Comparison of ENCODE assay signal across 8 mouse cellular contexts in genomic region chr5:76952112-76953040, GRCm38 (mm10). TPM values are rescaled to one million over a fixed set of nuclear protein-coding genes. Genes with fewer than 3 reads are reported as not detected.
DNase-seq lines count a peak whose midpoint lies in the region; ATAC-seq and TF ChIP-seq lines count a peak whose summit lies in the region.

No protein-coding gene starts in this region.

- no peak for ATAC-seq in lung, embryonic 14.5 days (ENCODE audit: insufficient read depth)
- no peak for ATAC-seq in embryonic facial prominence, embryonic 12.5 days (ENCODE audit: insufficient number of reproducible peaks, insufficient read depth, low FRiP score, low TSS enrichment)
- no peak for ATAC-seq in limb, embryonic 11.5 days (ENCODE audit: insufficient number of reproducible peaks, low FRiP score, low TSS enrichment, low read depth)

- TF ChIP-seq CTCF in lung, embryonic 14.5 days (IDR thresholded peaks at IDR 0.05; ENCODE audit: low read depth), result no peak
- no peak for TF ChIP-seq CTCF in olfactory bulb, adult 2 months (IDR thresholded peaks at IDR 0.05; ENCODE audit: insufficient read depth, low read depth, low read length)

- no peaks in the 10 kb centered on the region for H3K27me3 ChIP-seq in lung, embryonic 14.5 days (ENCODE audit: insufficient read depth, low read length)
- H3K27me3 ChIP-seq in embryonic facial prominence, embryonic 12.5 days, result no peaks in the 10 kb centered on the region
- H3K27me3 ChIP-seq in limb, embryonic 11.5 days (ENCODE audit: control insufficient read depth, insufficient read depth, low read length), result no peaks in the 10 kb centered on the region

- H3K36me3 ChIP-seq in lung, embryonic 14.5 days (ENCODE audit: insufficient read depth), result peaks cover 35% of the 10 kb centered on the region
- peaks cover 19% of the 10 kb centered on the region for H3K36me3 ChIP-seq in embryonic facial prominence, embryonic 12.5 days
- peaks cover 10% of the 10 kb centered on the region for H3K36me3 ChIP-seq in limb, embryonic 11.5 days (ENCODE audit: control insufficient read depth, insufficient read depth, low read length)

- peak overlapping the region; percentile 89 for H3K27ac ChIP-seq in lung, embryonic 14.5 days (ENCODE audit: low read depth)
- peak overlapping the region; percentile 94 for H3K27ac ChIP-seq in embryonic facial prominence, embryonic 12.5 days
- H3K27ac ChIP-seq in limb, embryonic 11.5 days (replicated peaks; ENCODE audit: low read depth, low read length), result peak overlapping the region; percentile 57
- H3K27ac ChIP-seq in olfactory bulb, adult 2 months (ENCODE audit: insufficient read depth, low read depth, low read length), result no peak overlapping the region

- 9% methylated on average over 7 of the region's 7 CpGs for WGBS in lung, embryonic 14.5 days
- WGBS in embryonic facial prominence, embryonic 12.5 days, result 11% methylated on average over 7 of the region's 7 CpGs
- 14% methylated on average over 7 of the region's 7 CpGs for WGBS in limb, embryonic 11.5 days
- 7% methylated on average over 7 of the region's 7 CpGs for WGBS in olfactory bulb, adult 2 months

- peak overlapping the region; percentile 79 for H3K9ac ChIP-seq in lung, embryonic 14.5 days
- peak overlapping the region; percentile 76 for H3K9ac ChIP-seq in embryonic facial prominence, embryonic 12.5 days
- peak overlapping the region; percentile 71 for H3K9ac ChIP-seq in limb, embryonic 11.5 days (ENCODE audit: low read length)

- peak overlapping the region; percentile 78 for H3K4me3 ChIP-seq in lung, embryonic 14.5 days (ENCODE audit: low read depth, low read length)
- H3K4me3 ChIP-seq in embryonic facial prominence, embryonic 12.5 days, result peak overlapping the region; percentile 76
- peak overlapping the region; percentile 67 for H3K4me3 ChIP-seq in limb, embryonic 11.5 days (ENCODE audit: low read depth, low read length)
- H3K4me3 ChIP-seq in olfactory bulb, adult 2 months (ENCODE audit: insufficient read depth, low read depth, low read length), result peak overlapping the region; percentile 99

- H3K4me1 ChIP-seq in lung, embryonic 14.5 days (ENCODE audit: insufficient read depth), result peaks cover 15% of the 10 kb centered on the region
- H3K4me1 ChIP-seq in embryonic facial prominence, embryonic 12.5 days, result peaks cover 21% of the 10 kb centered on the region
- H3K4me1 ChIP-seq in limb, embryonic 11.5 days (ENCODE audit: control insufficient read depth, insufficient read depth, low read length), result peaks cover 5% of the 10 kb centered on the region; the same call in 1 of the 2 replicates
- peaks cover 5% of the 10 kb centered on the region; the same call in 1 of the 2 replicates for H3K4me1 ChIP-seq in olfactory bulb, adult 2 months (ENCODE audit: control insufficient read depth, insufficient read depth, low read length)

- H3K9me3 ChIP-seq in lung, embryonic 14.5 days (ENCODE audit: low read depth, low read length), result no peaks in the 10 kb centered on the region
- no peaks in the 10 kb centered on the region for H3K9me3 ChIP-seq in embryonic facial prominence, embryonic 12.5 days
- H3K9me3 ChIP-seq in limb, embryonic 11.5 days (ENCODE audit: control insufficient read depth, low read length), result no peaks in the 10 kb centered on the region

- TF ChIP-seq POLR2A in olfactory bulb, adult 2 months (IDR thresholded peaks at IDR 0.05; ENCODE audit: insufficient read depth, low read depth, low read length), result no peak

- peak; percentile 53 for DNase-seq in lung, embryonic 14.5 days
- DNase-seq in lung, postnatal 14 days, result no peak
- no peak for DNase-seq in limb, embryonic 11.5 days (ENCODE audit: low spot score)
- no peak for DNase-seq in urinary bladder, postnatal 25 days (ENCODE audit: low spot score)
- no peak for DNase-seq in cerebellum, postnatal 25 days
- no peak for DNase-seq in frontal cortex, postnatal 10 days (ENCODE audit: low spot score in 2 of 2)

- H3K4me2 ChIP-seq in lung, embryonic 14.5 days, result peak overlapping the region; percentile 85
- H3K4me2 ChIP-seq in embryonic facial prominence, embryonic 12.5 days (replicated peaks), result peak overlapping the region; percentile 82
- peak overlapping the region; percentile 48 for H3K4me2 ChIP-seq in limb, embryonic 11.5 days (ENCODE audit: low read depth, severe bottlenecking)

RNA-seq across cellular contexts. Expression of gene Ppat, which starts 1.0 kb away (rescaled TPM):
- 47.0 and 48.8 TPM in 2 replicates for polyA plus RNA-seq in lung, embryonic 14.5 days (2014; fragmentation: Nextera tagmentation; extraction: Ambion mirVana)
- polyA plus RNA-seq in embryonic facial prominence, embryonic 12.5 days (2016; fragmentation: Nextera tagmentation; extraction: Ambion mirVana), result 26.9 and 29.9 TPM in 2 replicates
- polyA plus RNA-seq in limb, embryonic 11.5 days (2014; fragmentation: Nextera tagmentation; extraction: Ambion mirVana), result 42.5 and 45.6 TPM in 2 replicates
- not detected in 2 replicates for polyA plus RNA-seq in olfactory bulb, adult 2 months (2012; ENCODE audit: insufficient read depth, insufficient read length, low replicate concordance, missing spikeins)

RNA-seq across cellular contexts. Expression of gene Paics, which starts 1.3 kb away (rescaled TPM):
- 291 and 294 TPM in 2 replicates for polyA plus RNA-seq in lung, embryonic 14.5 days (2014; fragmentation: Nextera tagmentation; extraction: Ambion mirVana)
- polyA plus RNA-seq in embryonic facial prominence, embryonic 12.5 days (2016; fragmentation: Nextera tagmentation; extraction: Ambion mirVana), result 298 and 308 TPM in 2 replicates
- polyA plus RNA-seq in limb, embryonic 11.5 days (2014; fragmentation: Nextera tagmentation; extraction: Ambion mirVana), result 484 and 488 TPM in 2 replicates
- not detected in 2 replicates for polyA plus RNA-seq in olfactory bulb, adult 2 months (2012; ENCODE audit: insufficient read depth, insufficient read length, low replicate concordance, missing spikeins)

RNA-seq across cellular contexts. Expression of gene Srp72, which starts 22.1 kb away (rescaled TPM):
- polyA plus RNA-seq in lung, embryonic 14.5 days (2014; fragmentation: Nextera tagmentation; extraction: Ambion mirVana), result 100 and 103 TPM in 2 replicates
- polyA plus RNA-seq in embryonic facial prominence, embryonic 12.5 days (2016; fragmentation: Nextera tagmentation; extraction: Ambion mirVana), result 87.8 and 93.5 TPM in 2 replicates
- polyA plus RNA-seq in limb, embryonic 11.5 days (2014; fragmentation: Nextera tagmentation; extraction: Ambion mirVana), result 88.3 and 88.6 TPM in 2 replicates
- not detected in 2 replicates for polyA plus RNA-seq in olfactory bulb, adult 2 months (2012; ENCODE audit: insufficient read depth, insufficient read length, low replicate concordance, missing spikeins)

RNA-seq across cellular contexts. Expression of gene Aasdh, which starts 47.1 kb away (rescaled TPM):
- polyA plus RNA-seq in lung, embryonic 14.5 days (2014; fragmentation: Nextera tagmentation; extraction: Ambion mirVana), result 20.4 and 22.8 TPM in 2 replicates
- 21.7 and 23.3 TPM in 2 replicates for polyA plus RNA-seq in embryonic facial prominence, embryonic 12.5 days (2016; fragmentation: Nextera tagmentation; extraction: Ambion mirVana)
- 16.2 and 23.9 TPM in 2 replicates for polyA plus RNA-seq in limb, embryonic 11.5 days (2014; fragmentation: Nextera tagmentation; extraction: Ambion mirVana)
- not detected in 2 replicates for polyA plus RNA-seq in olfactory bulb, adult 2 months (2012; ENCODE audit: insufficient read depth, insufficient read length, low replicate concordance, missing spikeins)

RNA-seq across cellular contexts. Expression of gene Arl9, which starts 51.5 kb away (rescaled TPM):
- 0.38 TPM in 1 of 2 replicates, not detected in the other for polyA plus RNA-seq in lung, embryonic 14.5 days (2014; fragmentation: Nextera tagmentation; extraction: Ambion mirVana)
- polyA plus RNA-seq in embryonic facial prominence, embryonic 12.5 days (2016; fragmentation: Nextera tagmentation; extraction: Ambion mirVana), result not detected in 2 replicates
- polyA plus RNA-seq in limb, embryonic 11.5 days (2014; fragmentation: Nextera tagmentation; extraction: Ambion mirVana), result 0.40 TPM in 1 of 2 replicates, not detected in the other
- polyA plus RNA-seq in olfactory bulb, adult 2 months (2012; ENCODE audit: insufficient read depth, insufficient read length, low replicate concordance, missing spikeins), result not detected in 2 replicates

Comparison
In these comparisons a context has a peak if more than half of its experiments do, and no peak if none do; other contexts are left out.
1. RNA of gene Ppat, which starts 1.0 kb away (polyA plus RNA-seq): 47.0 to 48.8 TPM in lung, embryonic 14.5 days, 42.5 to 45.6 TPM in limb, embryonic 11.5 days and 26.9 to 29.9 TPM in embryonic facial prominence, embryonic 12.5 days; not detected in olfactory bulb, adult 2 months; every median in the first group is over 10 times any median in the second.
2. Peak in every context shown above with its lines, with median percentiles within 50 percentile points of each other: H3K4me2 ChIP-seq, H3K4me3 ChIP-seq and H3K9ac ChIP-seq.